Mouse (Mus musculus) cerebellum, adult 18-20 months (tissue): ENCODE measurements at regions not wholly inside any gene's neighbourhood (a gene's known extent, or its start where the extent isn't known, plus 50 kb on each side); places are given as distances from the start of the nearest gene placed in this dataset.

ENCODE experiments used
- DNase-seq, 2 experiments: peaks; one replicate each; pipeline ENCODE4 v3.0.0; 2021

DNA sequence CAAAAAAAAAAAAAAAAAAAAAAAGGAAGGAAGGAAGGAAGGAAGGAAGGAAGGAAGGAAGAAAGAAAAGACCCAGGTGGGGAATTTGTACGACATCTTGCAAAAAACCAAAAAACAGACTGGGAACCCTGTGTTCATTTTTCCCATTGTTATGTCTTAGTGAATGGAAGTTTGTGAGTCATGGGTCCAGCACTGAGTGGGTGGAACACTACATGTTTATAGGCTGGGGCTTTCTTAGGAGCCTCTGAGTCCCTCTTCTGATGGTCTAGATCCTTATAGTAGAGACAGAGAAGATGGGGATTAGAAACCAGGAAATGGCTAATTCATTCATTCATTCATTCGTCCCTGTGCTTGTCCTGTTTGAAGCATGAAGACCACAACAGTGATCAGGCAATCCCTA, 105.5 kb downstream of the Tpra1 start:
- DNase-seq, result no peak

- DNase-seq, result no peak
Measured at GRCm38 (mm10) chr6:89008614-89009171, 106.6 kb downstream of the Tpra1 start.

GRCm38 (mm10) chr6:89012998-89013689, 111.1 kb downstream of the Tpra1 start:
- DNase-seq, result no peak

DNA sequence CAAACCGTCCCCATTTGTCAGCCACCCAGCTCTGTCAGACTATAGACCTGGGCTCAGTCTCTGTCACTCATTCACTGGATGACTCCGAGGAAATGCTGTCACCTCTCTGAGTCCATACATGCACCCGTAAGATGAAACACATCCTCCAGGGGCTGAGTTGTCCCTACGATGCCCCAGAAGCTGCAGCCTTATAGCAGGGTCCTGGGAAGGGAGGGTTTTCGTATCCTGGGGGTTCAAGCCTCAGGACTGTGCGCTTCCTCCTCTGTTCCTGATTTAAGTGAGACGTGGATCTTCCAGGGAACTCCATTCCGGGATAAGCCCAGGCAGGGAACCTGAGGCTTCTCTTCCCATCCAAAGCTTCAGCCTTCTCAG, 111.6 kb downstream of the Tpra1 start:
- DNase-seq, result no peak

GRCm38 (mm10) chr6:89024101-89024650, 122.1 kb downstream of the Tpra1 start:
- no peak for DNase-seq

- DNase-seq, result no peak
Measured at GRCm38 (mm10) chr6:89033433-89034298, 131.6 kb downstream of the Tpra1 start.

DNA sequence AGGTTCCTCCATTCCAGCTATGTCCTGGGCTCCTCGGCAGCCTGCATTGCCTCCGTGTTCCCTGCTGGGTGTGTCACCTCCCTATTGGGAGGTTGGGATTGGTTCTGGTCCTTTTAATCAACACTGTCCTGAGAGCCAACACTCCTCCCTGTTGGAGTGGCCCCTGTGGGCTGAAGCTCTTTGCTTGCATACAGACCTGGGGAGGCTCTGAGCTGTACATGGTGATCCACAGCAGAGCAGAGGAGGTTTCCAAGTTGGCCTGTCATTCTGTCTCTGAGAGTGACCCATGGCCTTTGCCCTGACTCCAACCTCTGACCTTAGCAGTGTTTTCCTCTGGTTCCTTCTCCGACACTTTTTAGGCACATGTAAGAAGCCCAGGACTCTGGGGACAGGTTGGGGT, 132.4 kb downstream of the Tpra1 start:
- no peak for DNase-seq

- no peak for DNase-seq
Measured at GRCm38 (mm10) chr6:89035061-89035835, 133.2 kb downstream of the Tpra1 start.

- no peak for DNase-seq
Measured at GRCm38 (mm10) chr6:89035836-89036156, 133.7 kb downstream of the Tpra1 start.

DNA sequence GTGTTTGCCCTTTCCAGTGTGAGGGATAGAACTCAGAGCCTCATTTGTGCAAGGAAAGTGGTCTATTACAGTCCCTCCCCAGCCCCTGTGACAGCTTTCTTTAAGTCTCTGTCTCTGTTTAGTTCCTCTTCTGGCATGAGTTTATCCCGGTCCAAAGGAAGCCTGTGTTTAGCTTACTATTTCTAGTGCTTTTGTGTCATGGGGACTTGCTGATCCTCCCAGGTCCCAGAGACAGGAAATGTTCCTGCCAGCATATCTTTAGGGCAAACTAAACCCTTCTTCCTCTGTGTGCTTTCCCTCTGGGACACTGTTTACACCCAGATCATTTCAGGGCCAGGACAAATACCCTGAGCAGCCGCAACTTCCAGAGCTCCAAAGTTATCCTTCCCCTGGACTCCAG, 135.3 kb downstream of the Tpra1 start:
- DNase-seq, result no peak

GRCm38 (mm10) chr6:89037901-89038300, 135.8 kb downstream of the Tpra1 start:
- DNase-seq, result no peak

- DNase-seq, result no peak
Measured at GRCm38 (mm10) chr6:89040919-89041318, 138.9 kb downstream of the Tpra1 start.

- no peak for DNase-seq
Measured at GRCm38 (mm10) chr6:89042478-89043239, 140.6 kb downstream of the Tpra1 start.

- no peak for DNase-seq
Measured at GRCm38 (mm10) chr6:89045436-89045966, 143.4 kb downstream of the Tpra1 start.

GRCm38 (mm10) chr6:89046476-89046875, 144.4 kb downstream of the Tpra1 start:
- DNase-seq, result no peak

DNA sequence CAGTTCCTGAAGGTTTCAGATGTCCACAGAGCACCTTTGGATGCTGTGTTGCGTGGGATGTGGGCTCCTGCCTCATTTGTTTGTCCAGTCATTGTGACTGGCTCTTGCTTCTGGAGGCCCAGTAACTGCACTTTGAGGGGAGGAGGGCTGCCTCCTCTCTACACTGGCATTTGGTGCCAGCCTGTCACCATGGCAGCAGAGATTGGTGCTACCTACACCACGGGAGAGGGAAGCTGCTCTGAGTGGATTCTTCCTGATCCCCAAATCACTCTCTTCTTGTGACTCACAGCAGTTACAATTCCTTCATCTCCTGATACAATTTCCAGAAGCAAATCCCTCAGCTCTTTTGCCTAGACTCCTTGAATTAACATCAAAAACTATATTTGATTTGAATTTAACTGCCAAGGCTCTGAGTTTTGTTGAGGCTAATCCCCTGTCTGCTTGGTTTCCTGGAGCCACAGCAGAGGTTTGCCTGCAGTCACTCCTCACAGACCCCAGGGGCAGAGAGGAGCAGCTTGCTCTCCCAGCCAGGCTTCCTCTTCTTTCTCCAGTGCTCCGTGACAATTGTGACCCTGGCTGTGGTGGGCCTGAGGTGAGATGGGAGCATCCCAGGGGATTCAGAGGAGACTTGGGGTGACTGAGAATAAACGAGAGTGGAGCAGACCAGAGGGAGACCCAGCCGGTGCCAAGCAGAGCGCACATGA, 145.7 kb downstream of the Tpra1 start:
- DNase-seq, result no peak

GRCm38 (mm10) chr6:89049290-89049689, 147.2 kb downstream of the Tpra1 start:
- no peak for DNase-seq

DNA sequence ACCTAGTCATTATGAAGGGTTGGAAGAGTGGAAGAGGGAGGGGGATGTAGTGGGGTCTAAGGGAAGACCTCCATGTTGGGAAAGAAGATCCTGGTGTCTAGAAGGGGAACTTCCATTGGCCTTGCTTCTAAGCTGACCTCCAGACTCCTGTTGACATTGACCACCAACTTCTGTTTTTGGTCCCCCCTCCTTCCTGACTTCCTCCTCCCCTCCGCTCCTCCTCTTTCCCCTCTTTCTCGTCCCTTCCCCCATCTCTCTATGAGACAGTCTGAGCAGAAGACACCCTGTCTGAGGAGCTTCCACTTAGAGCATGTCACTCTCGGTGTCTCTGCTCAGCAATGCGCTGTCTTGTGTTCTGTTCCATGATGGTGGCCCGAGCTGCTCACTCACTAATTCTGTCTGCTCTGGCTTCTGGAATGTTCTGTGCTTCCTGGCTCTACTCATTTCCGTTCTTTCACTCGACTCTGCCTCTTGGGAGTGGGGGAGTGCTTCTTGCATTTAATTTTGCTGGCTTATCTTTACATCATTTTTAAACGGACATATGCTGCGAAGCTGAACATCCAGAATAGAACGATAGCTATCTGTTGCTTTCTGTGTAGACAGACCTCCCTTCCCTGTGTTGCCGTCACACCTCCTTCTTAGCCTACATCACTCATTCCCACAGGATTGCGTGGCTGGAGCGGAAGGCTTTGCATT, 148.7 kb downstream of the Tpra1 start:
- DNase-seq, result no peak

GRCm38 (mm10) chr6:89052758-89053460, 150.9 kb downstream of the Tpra1 start:
- no peak for DNase-seq

GRCm38 (mm10) chr6:89054060-89054459, 152.0 kb downstream of the Tpra1 start:
- DNase-seq, result no peak
